Mouse (Mus musculus) MEL (cell line): ENCODE data around the gene Vstm2l. TPM values are rescaled to one million over a fixed set of nuclear protein-coding genes. Genes with fewer than 3 reads are reported as not detected.

Experiments used
- DNase-seq: peaks from one replicate; pipeline ENCODE4 v3.0.0; 2011; ENCODE audit warnings: low read depth, low spot score
- H3K27ac ChIP-seq: 2 replicates; pipeline ENCODE4 v1.5.1; 2012; ENCODE audit warnings: low read depth, mild to moderate bottlenecking, control low read depth, low read length, moderate library complexity; ENCODE audit not compliant: control insufficient read depth
- H3K27me3 ChIP-seq, 2 experiments: fragments of 150-350 bp in 1 of 2; sonication (generic) in 1 of 2; 2 replicates each; pipeline ENCODE4 v1.6.1; 2012; ENCODE audit warnings: low read length in 2 of 2, mild to moderate bottlenecking in 2 of 2, improper control_type of control experiment in 1 of 2, moderate library complexity in 1 of 2; ENCODE audit not compliant: insufficient read depth in 2 of 2, control insufficient read depth in 1 of 2
- H3K36me3 ChIP-seq, 2 experiments: 2 replicates each; pipeline ENCODE4 v1.6.1; 2012 to 2014; ENCODE audit warnings: low read length in 2 of 2, improper control_type of control experiment in 1 of 2, inconsistent platforms in 1 of 2, mild to moderate bottlenecking in 1 of 2; ENCODE audit not compliant: insufficient read depth in 2 of 2, control insufficient read depth in 1 of 2
- H3K4me1 ChIP-seq, 2 experiments: fragments of 150-350 bp in 1 of 2; sonication (generic) in 1 of 2; 2 replicates each; pipeline ENCODE4 v1.6.1; 2012; ENCODE audit warnings: low read length in 2 of 2, improper control_type of control experiment in 1 of 2, mild to moderate bottlenecking in 1 of 2; ENCODE audit not compliant: insufficient read depth in 2 of 2, control insufficient read depth in 1 of 2
- H3K4me3 ChIP-seq, 2 experiments: fragments of 150-350 bp in 1 of 2; sonication (generic) in 1 of 2; 2 replicates each; pipeline ENCODE4 v1.5.1; 2012; ENCODE audit warnings: low read depth in 2 of 2, low read length in 2 of 2, mild to moderate bottlenecking in 2 of 2, moderate library complexity in 2 of 2, control low read depth in 1 of 2, improper control_type of control experiment in 1 of 2; ENCODE audit not compliant: control insufficient read depth in 1 of 2, insufficient read depth in 1 of 2
- H3K79me2 ChIP-seq: 2 replicates; pipeline ENCODE4 v1.6.1; 2012; ENCODE audit warnings: mild to moderate bottlenecking, low read length, moderate library complexity; ENCODE audit not compliant: control insufficient read depth, poor library complexity, insufficient read depth
- H3K9ac ChIP-seq: 2 replicates; pipeline ENCODE4 v1.6.1; 2012; ENCODE audit warnings: low read depth, mild to moderate bottlenecking, control low read depth, low read length, moderate library complexity; ENCODE audit not compliant: control insufficient read depth, poor library complexity, severe bottlenecking
- H3K9me3 ChIP-seq: fragments of 150-350 bp; sonication (generic); replicated peaks from 2 replicates; pipeline ENCODE4 v1.6.1; 2012; ENCODE audit warnings: mild to moderate bottlenecking, low read length, improper control_type of control experiment, moderate library complexity; ENCODE audit not compliant: insufficient read depth
- BHLHE40 ChIP-seq: IDR thresholded peaks from 2 replicates; pipeline ENCODE4 v1.6.1; 2012; ENCODE audit warnings: low read depth, mild to moderate bottlenecking, inconsistent platforms, low read length, improper control_type of control experiment, borderline replicate concordance
- CTCF ChIP-seq, 3 experiments: IDR thresholded peaks in 2 of 3; conservative IDR thresholded peaks in 1 of 3; 2 replicates each; pipeline ENCODE4 v1.5.1; 2011 to 2012; ENCODE audit warnings: low read length in 3 of 3, low read depth in 2 of 3, mild to moderate bottlenecking in 2 of 3, improper control_type of control experiment in 1 of 3, inconsistent platforms in 1 of 3, mixed read lengths in 1 of 3, moderate library complexity in 1 of 3; ENCODE audit not compliant: control insufficient read depth in 1 of 3, insufficient read depth in 1 of 3, poor library complexity in 1 of 3, severe bottlenecking in 1 of 3
- E2F4 ChIP-seq: IDR thresholded peaks from 2 replicates; pipeline ENCODE4 v1.6.1; 2011; ENCODE audit warnings: low read depth, low read length, improper control_type of control experiment, borderline replicate concordance
- ELF1 ChIP-seq: IDR thresholded peaks from 2 replicates; pipeline ENCODE4 v1.6.1; 2014; ENCODE audit warnings: low read depth, mild to moderate bottlenecking, inconsistent platforms, low read length, improper control_type of control experiment, moderate library complexity
- GABPA ChIP-seq: IDR thresholded peaks from 2 replicates; pipeline ENCODE4 v1.6.1; 2012; ENCODE audit warnings: low read depth, mild to moderate bottlenecking, inconsistent platforms, low read length, improper control_type of control experiment, moderate library complexity
- JUND ChIP-seq: IDR thresholded peaks from 2 replicates; pipeline ENCODE4 v1.6.1; 2011; ENCODE audit warnings: low read depth, mild to moderate bottlenecking, improper control_type of control experiment, low read length
- MAFK ChIP-seq: IDR thresholded peaks from 2 replicates; pipeline ENCODE4 v1.6.1; 2011; ENCODE audit warnings: low read depth, mild to moderate bottlenecking, low read length, improper control_type of control experiment, borderline replicate concordance
- MAX ChIP-seq: IDR thresholded peaks from 2 replicates; pipeline ENCODE4 v1.6.1; 2011; ENCODE audit warnings: low read length, improper control_type of control experiment
- MAZ ChIP-seq: IDR thresholded peaks from 2 replicates; pipeline ENCODE4 v1.6.1; 2012; ENCODE audit warnings: low read depth, mild to moderate bottlenecking, inconsistent platforms, low read length, improper control_type of control experiment
- POLR2AphosphoS5 ChIP-seq: IDR thresholded peaks from 2 replicates; pipeline ENCODE4 v1.6.1; 2012; ENCODE audit warnings: low read depth, borderline replicate concordance, mild to moderate bottlenecking, inconsistent platforms, low read length, moderate library complexity, mixed read lengths
- RCOR1 ChIP-seq: IDR thresholded peaks from 2 replicates; pipeline ENCODE4 v1.6.1; 2012; ENCODE audit warnings: low read depth, mild to moderate bottlenecking, inconsistent platforms, low read length, improper control_type of control experiment
- SIN3A ChIP-seq: IDR thresholded peaks from 2 replicates; pipeline ENCODE4 v1.6.1; 2012; ENCODE audit warnings: low read length, improper control_type of control experiment, inconsistent platforms
- SMC3 ChIP-seq: IDR thresholded peaks from 2 replicates; pipeline ENCODE4 v1.6.1; 2011; ENCODE audit warnings: low read depth, low read length, improper control_type of control experiment
- UBTF ChIP-seq: IDR thresholded peaks from 2 replicates; pipeline ENCODE4 v1.6.1; 2012; ENCODE audit warnings: low read depth, mild to moderate bottlenecking, inconsistent platforms, low read length, improper control_type of control experiment, moderate library complexity, borderline replicate concordance; ENCODE audit not compliant: insufficient read depth
- ZC3H11A ChIP-seq: IDR thresholded peaks from 2 replicates; pipeline ENCODE4 v1.6.1; 2012; ENCODE audit warnings: low read depth, mild to moderate bottlenecking, inconsistent platforms, low read length, improper control_type of control experiment
- ZMIZ1 ChIP-seq: IDR thresholded peaks from 2 replicates; pipeline ENCODE4 v1.6.1; 2012; ENCODE audit warnings: low read depth, mild to moderate bottlenecking, inconsistent platforms, low read length, improper control_type of control experiment, moderate library complexity
- ZNF384 ChIP-seq: IDR thresholded peaks from 2 replicates; pipeline ENCODE4 v1.6.1; 2012; ENCODE audit warnings: low read depth, mild to moderate bottlenecking, inconsistent platforms, low read length, improper control_type of control experiment
- polyA plus RNA-seq, 2 experiments: library from polyadenylated mRNA; stranded (reverse) in 1 of 2; unstranded in 1 of 2; fragments of >175 nt in 1 of 2; fragments of >200 nt in 1 of 2; gene quantifications; 2 replicates each; pipeline versions ENCODE4 v1.2.1 to v1.2.4; 2012; ENCODE audit warnings: low replicate concordance in 2 of 2, low read depth in 1 of 2; ENCODE audit not compliant: insufficient read length in 2 of 2, insufficient read depth in 1 of 2, missing spikeins in 1 of 2
- total RNA-seq: library from RNA; depleted of rRNA; stranded (reverse); fragments of 300-350 nt; gene quantifications from 2 replicates; pipeline ENCODE4 v1.2.3, GENCODE M21; 2012

Gene Vstm2l
- total and polyA plus RNA-seq, 3 experiments: not detected

DNA sequence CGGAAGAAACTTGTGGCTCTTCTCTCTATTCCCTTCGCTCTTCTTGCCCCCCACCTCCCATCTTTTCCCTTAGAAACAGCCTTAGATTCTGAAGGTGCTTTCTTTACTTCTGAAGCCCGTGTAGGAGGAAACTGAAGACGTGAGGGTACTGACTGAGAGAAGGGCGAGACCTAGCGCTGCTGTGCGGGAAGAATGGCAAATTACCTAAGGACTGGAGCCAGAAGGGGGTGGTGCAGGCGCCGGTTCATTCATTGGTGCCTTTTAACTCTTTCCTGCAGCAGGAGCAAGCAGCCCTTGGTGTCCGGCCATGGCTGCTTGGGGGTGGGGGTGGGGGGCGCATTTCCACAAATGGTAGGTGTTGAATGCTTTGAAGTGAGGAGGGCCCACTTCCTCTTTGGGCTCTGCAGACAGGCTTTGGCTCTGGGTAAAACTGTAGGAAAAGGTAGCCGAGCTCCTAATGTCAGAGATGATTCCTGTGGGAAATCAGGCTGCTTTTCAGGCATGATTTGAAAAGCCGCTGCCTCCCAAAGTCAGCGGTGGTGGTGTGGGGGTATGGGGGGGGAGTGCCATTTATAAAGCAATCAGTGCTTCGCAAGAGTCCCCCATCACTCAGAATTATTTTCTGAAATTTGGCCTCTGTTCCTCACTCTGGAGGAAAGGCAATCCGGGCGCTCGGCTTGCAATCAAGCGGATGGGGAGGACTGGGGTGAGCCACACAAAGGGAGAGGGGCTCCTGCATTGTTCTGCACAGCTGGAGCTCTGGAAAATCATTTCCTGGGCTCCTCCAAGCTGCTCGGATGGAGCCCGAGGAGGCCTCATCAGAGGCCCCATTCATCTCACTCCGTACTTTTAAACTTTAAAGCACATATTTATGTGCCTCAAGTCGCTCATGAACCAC, 60.4 kb downstream of the Vstm2l start:
- TF ChIP-seq SMC3: no peak
- TF ChIP-seq RCOR1: no peak
- no peak for TF ChIP-seq CTCF (IDR thresholded peaks at IDR 0.05 in 2 of 3, conservative IDR thresholded peaks at IDR 0.05 in 1 of 3; ENCODE audit: control insufficient read depth in 1 of 3, insufficient read depth in 1 of 3, low read depth in 2 of 3, low read length in 3 of 3, poor library complexity in 1 of 3, severe bottlenecking in 1 of 3)
- no peak for TF ChIP-seq MAZ
- no peak for TF ChIP-seq ZMIZ1
- no peak for TF ChIP-seq ELF1
- no peak for TF ChIP-seq JUND
- TF ChIP-seq SIN3A: no peak
- TF ChIP-seq MAX: no peak
- TF ChIP-seq UBTF: no peak
- no peaks in the 10 kb centered on the region for H3K9me3 ChIP-seq

GRCm38 (mm10) chr2:157975595-157975994, 61.1 kb downstream of the Vstm2l start:
- no peak overlapping the region for H3K4me3 ChIP-seq
- TF ChIP-seq POLR2AphosphoS5 (no peak), ZC3H11A (no peak), ZMIZ1 (no peak), E2F4 (no peak), ZNF384 (no peak), MAZ (no peak), ELF1 (no peak), MAFK (no peak), UBTF (no peak), BHLHE40 (no peak), GABPA (no peak)
- no peaks in the 10 kb centered on the region for H3K4me1 ChIP-seq
- H3K27me3 ChIP-seq: no peaks in the 10 kb centered on the region; a peak in 2 of 4 replicates
- no peak for DNase-seq
- H3K9ac ChIP-seq: no peak overlapping the region
- no peaks in the 10 kb centered on the region for H3K79me2 ChIP-seq
- no peaks in the 10 kb centered on the region for H3K36me3 ChIP-seq
- H3K27ac ChIP-seq: no peak overlapping the region
- H3K9me3 ChIP-seq: no peaks in the 10 kb centered on the region

More for the DNA sequence above, 60.4 kb downstream of the Vstm2l start:
- Histone ChIP-seq H3K4me3 (no peak overlapping the region), H3K4me1 (no peaks in the 10 kb centered on the region), H3K36me3 (no peaks in the 10 kb centered on the region), H3K79me2 (no peaks in the 10 kb centered on the region), H3K27me3 (no peaks in the 10 kb centered on the region; a peak in 2 of 4 replicates), H3K27ac (no peak overlapping the region), H3K9ac (no peak overlapping the region)
- no peak for DNase-seq
